ENCODE assay signal across 7 mouse cellular contexts in the genomic region with DNA sequence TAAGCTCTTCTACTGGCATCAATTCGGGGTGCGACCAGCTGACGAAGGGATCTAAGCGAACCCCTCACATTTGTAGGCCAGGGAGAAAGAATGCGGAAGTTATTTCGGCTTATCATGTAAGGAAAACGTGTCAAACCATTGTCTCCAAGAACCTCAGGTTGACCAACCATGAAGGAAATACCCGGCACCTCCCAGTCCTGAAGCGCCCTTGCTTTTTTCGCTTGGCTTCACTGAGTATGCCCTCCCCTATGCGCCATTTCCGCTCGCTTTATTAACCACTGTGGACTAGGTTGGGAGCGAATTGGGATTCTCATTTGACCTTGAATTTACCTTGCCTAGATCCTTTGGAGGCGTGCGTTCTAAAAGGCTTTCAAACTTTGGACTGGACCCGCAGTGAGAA. TPM values are rescaled to one million over a fixed set of nuclear protein-coding genes. Genes with fewer than 3 reads are reported as not detected.
DNase-seq lines count a peak whose midpoint lies in the region; ATAC-seq and TF ChIP-seq lines count a peak whose summit lies in the region.

No protein-coding gene starts in this region.

- peak overlapping the region; percentile 50 for H3K4me2 ChIP-seq in lung, postnatal 0 days (replicated peaks; ENCODE audit: low read depth, low read length)
- peak overlapping the region; percentile 49 for H3K4me2 ChIP-seq in stomach, postnatal 0 days (replicated peaks; ENCODE audit: low read depth)

- no peaks in the 10 kb centered on the region for H3K36me3 ChIP-seq in thymus, adult 2 months (ENCODE audit: control insufficient read depth, insufficient read depth, low read length)
- no peaks in the 10 kb centered on the region for H3K36me3 ChIP-seq in lung, postnatal 0 days (ENCODE audit: insufficient read depth, low read length)
- H3K36me3 ChIP-seq in stomach, postnatal 0 days (ENCODE audit: control insufficient read depth, insufficient read depth, low read length): no peaks in the 10 kb centered on the region

- no peak for TF ChIP-seq CTCF in thymus, adult 2 months (IDR thresholded peaks at IDR 0.05; ENCODE audit: borderline replicate concordance, control insufficient read depth, extremely low read depth, insufficient read depth, low read length, poor library complexity)
- TF ChIP-seq CTCF in lung, postnatal 0 days (IDR thresholded peaks at IDR 0.05): no peak
- TF ChIP-seq CTCF in stomach, postnatal 0 days (IDR thresholded peaks at IDR 0.05; ENCODE audit: low read depth): no peak

- H3K9ac ChIP-seq in lung, postnatal 0 days (replicated peaks; ENCODE audit: low read depth): 0 out of 2 replicates have a peak overlapping the region, but pooled peaks have one; percentile 51
- peak overlapping the region; percentile 65 for H3K9ac ChIP-seq in stomach, postnatal 0 days (ENCODE audit: low read length)

- WGBS in thymus, adult 2 months: 3% methylated on average over 17 of the region's 17 CpGs
- 19% methylated on average over 17 of the region's 17 CpGs for WGBS in lung, postnatal 0 days
- 12% methylated on average over 17 of the region's 17 CpGs for WGBS in stomach, postnatal 0 days

- DNase-seq in thymus, adult 2 months: no peak
- no peak for DNase-seq in thymus, postnatal 25 days
- DNase-seq in c-Kit-negative CD71-positive TER-119-positive erythroid progenitor cells, embryonic 14.5 days (ENCODE audit: low read depth, low spot score): peak; percentile 25
- DNase-seq in kidney, adult 9 months: peak; percentile 88
- DNase-seq in lung, postnatal 0 days (ENCODE audit: low spot score): peak; percentile 71
- DNase-seq in stomach, postnatal 0 days (ENCODE audit: low spot score): no peak

- peak overlapping the region; percentile 76; the same call in 1 of the 2 replicates for H3K27ac ChIP-seq in thymus, adult 2 months (ENCODE audit: control insufficient read depth, insufficient read depth, low read length)
- peak overlapping the region; percentile 95 for H3K27ac ChIP-seq in lung, postnatal 0 days (ENCODE audit: low read length)
- peak overlapping the region; percentile 91 for H3K27ac ChIP-seq in stomach, postnatal 0 days (replicated peaks)

- peak overlapping the region; percentile 83 for H3K4me3 ChIP-seq in thymus, adult 2 months (ENCODE audit: control insufficient read depth, insufficient read depth, low read length)
- H3K4me3 ChIP-seq in lung, postnatal 0 days (ENCODE audit: low read depth, low read length): peak overlapping the region; percentile 49
- peak overlapping the region; percentile 44 for H3K4me3 ChIP-seq in stomach, postnatal 0 days (ENCODE audit: low read depth, low read length)

- H3K9me3 ChIP-seq in lung, postnatal 0 days (ENCODE audit: low read length): no peaks in the 10 kb centered on the region
- no peaks in the 10 kb centered on the region for H3K9me3 ChIP-seq in stomach, postnatal 0 days (ENCODE audit: control insufficient read depth, low read length)

- no peaks in the 10 kb centered on the region for H3K27me3 ChIP-seq in thymus, adult 2 months (ENCODE audit: control insufficient read depth, insufficient read depth, low read length)
- H3K27me3 ChIP-seq in lung, postnatal 0 days (replicated peaks; ENCODE audit: insufficient read depth, low read length): no peaks in the 10 kb centered on the region
- no peaks in the 10 kb centered on the region for H3K27me3 ChIP-seq in stomach, postnatal 0 days (ENCODE audit: control insufficient read depth, insufficient read depth, low read length)

- peaks cover 3% of the 10 kb centered on the region for H3K4me1 ChIP-seq in thymus, adult 2 months (replicated peaks; ENCODE audit: control insufficient read depth, insufficient read depth, low read length)
- H3K4me1 ChIP-seq in lung, postnatal 0 days (ENCODE audit: insufficient read depth, low read depth, low read length): no peaks in the 10 kb centered on the region
- H3K4me1 ChIP-seq in stomach, postnatal 0 days (replicated peaks; ENCODE audit: control insufficient read depth, insufficient read depth): no peaks in the 10 kb centered on the region

- TF ChIP-seq POLR2A in thymus, adult 2 months (IDR thresholded peaks at IDR 0.05; ENCODE audit: control insufficient read depth, extremely low read depth, insufficient read depth, low read length, poor library complexity): no peak

- ATAC-seq in granulocyte monocyte progenitor cell, adult 5-6 weeks (replicated peaks; ENCODE audit: poor library complexity, severe bottlenecking): peak; percentile 29
- ATAC-seq in lung, postnatal 0 days: peak; percentile 53
- peak; percentile 69 for ATAC-seq in stomach, postnatal 0 days (ENCODE audit: low FRiP score, low TSS enrichment)

- TF ChIP-seq EP300 in lung, postnatal 0 days (IDR thresholded peaks at IDR 0.05): no peak
- no peak for TF ChIP-seq EP300 in stomach, postnatal 0 days (optimal IDR thresholded peaks at IDR 0.05)

RNA-seq across cellular contexts. Expression of a gene that starts 0.5 kb away (rescaled TPM):
- polyA plus RNA-seq in thymus, adult 2 months (2012; rRNA removed): 1.9 and 3.0 TPM in 2 replicates
- 13.0 and 18.7 TPM in 2 replicates for total RNA-seq in granulocyte monocyte progenitor cell, adult 5-6 weeks (2014; fragmentation: Nextera tagmentation)
- total RNA-seq in granulocyte monocyte progenitor cell, adult 5-6 weeks (2017): 15.2 and 18.1 TPM in 2 replicates
- polyA plus RNA-seq in lung, postnatal 0 days (2015; fragmentation: Nextera tagmentation; extraction: Ambion mirVana): 8.7 and 11.5 TPM in 2 replicates
- polyA plus RNA-seq in stomach, postnatal 0 days (2015; fragmentation: Nextera tagmentation; extraction: Ambion mirVana): 17.4 and 17.8 TPM in 2 replicates

Comparison
In these comparisons a context has a peak if more than half of its experiments do, and no peak if none do; other contexts are left out.
1. DNase-seq: peak in c-Kit-negative CD71-positive TER-119-positive erythroid progenitor cells, embryonic 14.5 days (single experiment), kidney, adult 9 months (single experiment) and lung, postnatal 0 days (single experiment); none in thymus, adult 2 months (single experiment), thymus, postnatal 25 days (single experiment) and stomach, postnatal 0 days (single experiment).
2. Peak in every context shown above with its lines, with median percentiles within 50 percentile points of each other: H3K27ac ChIP-seq, H3K4me3 ChIP-seq and ATAC-seq.